22 mouse cellular contexts compared by ENCODE assay signal in genomic region chr1:62734980-62735379, GRCm38 (mm10).
"Had no signal": no experiment of that assay in that cellular context is flagged by ENCODE, and none has a peak within 500 bp of the region (broad histone marks: within the 10 kb centered on the region; RNA-seq: fewer than 3 reads in every experiment).

No protein-coding gene starts in this region.

- DNase-seq: liver, postnatal 0 days; lung, adult 2 months; lung, postnatal 14 days; lung, postnatal 36 days; retina, postnatal 1 day; right cerebral cortex, adult 18-20 months; right cerebral cortex, postnatal 25 days; right cerebral cortex, postnatal 4 days; spleen, adult 18-20 months; thymus, adult 18-20 months; thymus, postnatal 25 days; thymus, postnatal 4 days had no signal

- H3K4me2 ChIP-seq: lung, embryonic 15.5 days; midbrain, embryonic 11.5 days; midbrain, embryonic 13.5 days; neural tube, embryonic 13.5 days; neural tube, embryonic 15.5 days had no signal

- H3K36me3 ChIP-seq: lung, embryonic 15.5 days had no signal

- H3K4me3 ChIP-seq: lung, embryonic 15.5 days; megakaryocyte, embryonic 14.5 days; midbrain, embryonic 13.5 days; myocyte; neural tube, embryonic 13.5 days; neural tube, embryonic 15.5 days had no signal

- H3K27me3 ChIP-seq: lung, embryonic 15.5 days; megakaryocyte, embryonic 14.5 days; neural tube, embryonic 13.5 days; neural tube, embryonic 15.5 days had no signal

- H3K27ac ChIP-seq: lung, embryonic 15.5 days; macrophage; midbrain, embryonic 13.5 days; neural tube, embryonic 13.5 days; neural tube, embryonic 15.5 days had no signal

- H3K9ac ChIP-seq: liver, postnatal 0 days; lung, embryonic 15.5 days; midbrain, embryonic 13.5 days; neural tube, embryonic 13.5 days; neural tube, embryonic 15.5 days had no signal

- ATAC-seq: liver, postnatal 0 days; lung, postnatal 0 days; midbrain, embryonic 13.5 days; midbrain, embryonic 16.5 days had no signal

- H3K4me1 ChIP-seq: megakaryocyte, embryonic 14.5 days had no signal

- H3K9me3 ChIP-seq: lung, embryonic 15.5 days; midbrain, embryonic 13.5 days; neural tube, embryonic 13.5 days; neural tube, embryonic 15.5 days had no signal
